Mouse (Mus musculus): Measurements from ENCODE around the gene Fzr1. TPM values are rescaled to one million over a fixed set of nuclear protein-coding genes. Genes with fewer than 3 reads are reported as not detected.

The Fzr1 gene
- total RNA-seq, 2 experiments from 2014 or later: 61.5 to 68.9 TPM

- no peak for DNase-seq
These were observed 50.4 kb downstream of the Fzr1 start for GRCm38 (mm10) chr10:81327959-81328358.

- no peak for DNase-seq
These were observed 51.5 kb downstream of the Fzr1 start for GRCm38 (mm10) chr10:81326858-81327257.

GRCm38 (mm10) chr10:81325781-81326180 is 52.5 kb downstream of the Fzr1 start:
- no peak for DNase-seq

- DNase-seq: no peak
These were observed 53.1 kb downstream of the Fzr1 start for GRCm38 (mm10) chr10:81325176-81325575.

- no peak for DNase-seq
These were observed 54.4 kb downstream of the Fzr1 start for GRCm38 (mm10) chr10:81323791-81324530.

GRCm38 (mm10) chr10:81323141-81323775 is 55.1 kb downstream of the Fzr1 start:
- DNase-seq: no peak

- DNase-seq: no peak
These were observed 55.9 kb downstream of the Fzr1 start for GRCm38 (mm10) chr10:81322444-81322843.

- no peak for DNase-seq
These were observed 56.9 kb downstream of the Fzr1 start for GRCm38 (mm10) chr10:81321436-81321835.

- peak; percentile 99 to 100 for DNase-seq
These were observed 57.6 kb downstream of the Fzr1 start, which contains the start of gene Cactin for GRCm38 (mm10) chr10:81320550-81321347. TSS of gene Cactin (plus strand) at chr10:81321103.

- DNase-seq: no peak
These were observed 58.4 kb downstream of the Fzr1 start for GRCm38 (mm10) chr10:81319741-81320549.

GRCm38 (mm10) chr10:81319330-81319699 is 59.0 kb downstream of the Fzr1 start:
- no peak for DNase-seq

- no peak for DNase-seq
These were observed 59.6 kb downstream of the Fzr1 start for GRCm38 (mm10) chr10:81318589-81319329.

- DNase-seq: no peak
These were observed 61.0 kb downstream of the Fzr1 start for GRCm38 (mm10) chr10:81317273-81317672.

- DNase-seq: no peak
These were observed 61.8 kb downstream of the Fzr1 start for GRCm38 (mm10) chr10:81316338-81317060.

Small RNA genes within 50 kb of the gene (microRNA-seq; reads per million reads assigned to microRNA genes)
- gene Mir1191b: 0.21 to 0.30 reads per million in 2 experiments
- gene Mir6913: 0.63 to 2.4 reads per million in 2 experiments

Other genes starting within 250 kb of the Fzr1 start
- gene Zbtb7a, start 243.3 kb downstream of the Fzr1 start, total RNA-seq (2021): 100 to 1,000 TPM; 109 to 116 TPM
- 10 to 100 TPM; 26.2 to 29.8 TPM for gene Pias4, start 210.6 kb downstream of the Fzr1 start, total RNA-seq (2021)
- 100 to 1,000 TPM; 868 to 892 TPM for gene Eef2, start 201.9 kb downstream of the Fzr1 start, total RNA-seq (2021)
- gene Dapk3, start 195.5 kb downstream of the Fzr1 start, total RNA-seq (2021): 10 to 100 TPM; 65.6 to 77.8 TPM
- gene 4930442H23Rik, start 194.7 kb downstream of the Fzr1 start, total RNA-seq (2021): not detected
- under 1 TPM; 0.20 to 0.25 TPM for gene Nmrk2, start 176.5 kb downstream of the Fzr1 start, total RNA-seq (2021)
- 100 to 1,000 TPM; 150 TPM for gene Atcay, start 147.7 kb downstream of the Fzr1 start, total RNA-seq (2021)
- gene Zfr2, start 145.4 kb downstream of the Fzr1 start, total RNA-seq (2021): 10 to 100 TPM; 65.7 to 70.0 TPM
- gene Matk, start 125.6 kb downstream of the Fzr1 start, total RNA-seq (2021): 100 to 1,000 TPM; 227 to 236 TPM
- gene Mrpl54, start 111.6 kb downstream of the Fzr1 start, total RNA-seq (2021): 10 to 100 TPM; 32.3 to 36.0 TPM
- gene Apba3, start 111.6 kb downstream of the Fzr1 start, total RNA-seq (2021): 10 to 100 TPM; 39.3 to 56.0 TPM
- gene Tjp3, start 86.9 kb downstream of the Fzr1 start, total RNA-seq (2021): 1 to 10 TPM in 1 of 2 experiments, under 1 TPM in 1; 0.65 to 1.7 TPM
- gene Pip5k1c, start 85.6 kb downstream of the Fzr1 start, total RNA-seq (2021): 100 to 1,000 TPM; 301 to 304 TPM
- 10 to 100 TPM; 28.9 to 30.1 TPM for gene Cactin, start 57.4 kb downstream of the Fzr1 start, total RNA-seq (2021)
- 1 to 10 TPM in 1 of 2 experiments, under 1 TPM in 1; 0.91 to 1.1 TPM for gene Tbxa2r, start 49.8 kb downstream of the Fzr1 start, total RNA-seq (2021)
- gene Gipc3, start 35.2 kb downstream of the Fzr1 start, total RNA-seq (2021): 1 to 10 TPM; 1.7 to 1.9 TPM
- 10 to 100 TPM; 27.6 to 35.0 TPM for gene Hmg20b, start 28.0 kb downstream of the Fzr1 start, total RNA-seq (2021)
- gene Mfsd12, start 21.0 kb downstream of the Fzr1 start, total RNA-seq (2021): 10 to 100 TPM; 43.5 to 48.4 TPM
- 1 to 10 TPM; 1.6 to 1.9 TPM for gene 4930404N11Rik, start 12.7 kb downstream of the Fzr1 start, total RNA-seq (2021)
- 10 to 100 TPM; 72.5 to 76.9 TPM for gene Dohh, start 5.9 kb upstream of the Fzr1 start, total RNA-seq (2021)
- gene Gm48551, start 6.0 kb upstream of the Fzr1 start, total RNA-seq (2021): 1 to 10 TPM; 4.0 to 6.6 TPM
- 1 to 10 TPM; 4.5 to 7.1 TPM for gene Gm48552, start 10.5 kb upstream of the Fzr1 start, total RNA-seq (2021)
- gene Smim24, start 14.5 kb upstream of the Fzr1 start, total RNA-seq (2021): 1 to 10 TPM; 1.6 to 1.7 TPM
- gene Nfic, start 77.1 kb upstream of the Fzr1 start, total RNA-seq (2021): 10 to 100 TPM; 55.3 to 55.8 TPM
- gene Celf5, start 104.2 kb upstream of the Fzr1 start, total RNA-seq (2021): 100 to 1,000 TPM; 273 to 281 TPM
- gene Ncln, start 117.9 kb upstream of the Fzr1 start, total RNA-seq (2021): 10 to 100 TPM; 77.1 to 90.0 TPM
- under 1 TPM; 0.40 to 0.65 TPM for gene S1pr4, start 121.6 kb upstream of the Fzr1 start, total RNA-seq (2021)
- gene Gna15, start 145.7 kb upstream of the Fzr1 start, total RNA-seq (2021): 1 to 10 TPM; 3.0 to 3.4 TPM
- gene Gna11, start 166.7 kb upstream of the Fzr1 start, total RNA-seq (2021): 100 to 1,000 TPM; 113 to 117 TPM
- 100 to 1,000 TPM; 667 to 720 TPM for gene Aes, start 181.0 kb upstream of the Fzr1 start, total RNA-seq (2021)
- gene Tle2, start 196.0 kb upstream of the Fzr1 start, total RNA-seq (2021): 10 to 100 TPM; 33.2 to 33.9 TPM
- 1 to 10 TPM; 1.3 to 3.0 TPM for gene Tle6, start 222.6 kb upstream of the Fzr1 start, total RNA-seq (2021)
- 1 to 10 TPM; 3.6 to 3.9 TPM for gene BC025920, start 227.8 kb upstream of the Fzr1 start, total RNA-seq (2021)
- 10 to 100 TPM; 26.2 to 27.9 TPM for gene Sirt6, start 249.3 kb upstream of the Fzr1 start, total RNA-seq (2021)

Data from layer of hippocampus, postnatal 36 days (tissue).